Mouse (Mus musculus) urinary bladder, postnatal 14 days (tissue): ENCODE results near the gene Mfsd1.

Source experiments
- DNase-seq: peaks from one replicate; pipeline ENCODE4 v3.0.0; 2021; ENCODE audit warnings: low spot score

Gene Mfsd1

GRCm38 (mm10) chr3:67624629-67625028 is 42.1 kb downstream of the Mfsd1 start:
- DNase-seq = no peak

GRCm38 (mm10) chr3:67643135-67643534 is 60.6 kb downstream of the Mfsd1 start:
- DNase-seq = no peak

DNA sequence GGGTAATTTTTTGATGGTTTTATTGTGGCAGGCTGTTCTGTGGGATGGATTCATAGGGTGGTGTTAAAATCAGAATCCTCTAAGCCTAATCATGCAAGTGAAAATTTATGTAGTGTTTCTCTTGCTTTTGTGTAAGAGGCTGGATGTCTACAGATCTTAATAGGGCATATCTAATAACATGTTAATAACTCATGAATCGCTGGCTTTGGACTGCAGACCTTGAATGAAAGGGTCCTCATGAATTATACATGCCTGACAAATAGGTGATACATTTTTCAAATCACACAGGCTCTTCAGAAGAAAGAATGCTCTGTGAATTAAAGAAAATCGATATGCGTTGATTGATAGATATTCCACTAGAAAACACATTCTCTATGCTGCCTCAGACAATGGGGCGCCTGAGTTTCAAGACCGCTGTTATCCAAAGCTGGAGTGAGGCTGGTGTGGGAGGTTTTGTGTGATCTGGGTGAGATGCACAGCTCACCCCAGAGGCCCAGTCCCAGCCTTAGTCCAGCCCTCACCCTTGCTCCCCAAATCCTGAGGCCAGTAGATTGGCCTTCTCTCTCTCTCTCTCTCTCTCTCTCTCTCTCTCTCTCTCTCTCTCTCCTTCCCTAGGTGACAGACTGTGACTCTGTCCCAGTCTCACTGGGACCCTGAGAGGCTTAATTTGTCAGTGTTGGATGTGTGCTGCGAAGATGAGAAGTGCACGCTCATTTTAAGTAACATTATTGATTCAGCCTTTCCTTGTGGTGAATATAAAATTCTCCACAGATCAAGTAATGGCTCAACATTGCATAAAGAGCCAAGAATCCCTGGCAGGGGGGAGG is 63.3 kb downstream of the Mfsd1 start:
- DNase-seq = no peak
